Mouse (Mus musculus): Measurements from ENCODE around the gene Atp2a2.

GRCm38 (mm10) chr5:122510651-122511157, 8.7 kb upstream of the Atp2a2 start:
- TF ChIP-seq CTCF (IDR thresholded peaks at IDR 0.05; ENCODE audit: extremely low read depth, insufficient read length, insufficient replicate concordance, low read depth, low read length), result no peak
- TF ChIP-seq POLR2A (IDR thresholded peaks at IDR 0.05; ENCODE audit: low read depth, low read length), result no peak
